Mouse (Mus musculus) limb, embryonic 15.5 days (tissue): ENCODE measurements around the gene Gm12216. TPM values are rescaled to one million over a fixed set of nuclear protein-coding genes. Genes with fewer than 3 reads are reported as not detected.

Source experiments
- ATAC-seq: fragments of 200-750 bp; cut with Nextera tagmentation; 2 replicates; pipeline ENCODE4 v1.8.0; 2017; ENCODE audit warnings: low read depth, moderate TSS enrichment; ENCODE audit not compliant: insufficient number of reproducible peaks, low FRiP score, low TSS enrichment
- H3K27ac ChIP-seq: fragments of 300-500 bp; sonication (generic); 2 replicates; pipeline ENCODE4 v1.5.1; 2015; ENCODE audit warnings: moderate library complexity, mild to moderate bottlenecking, inconsistent platforms
- H3K27me3 ChIP-seq: fragments of 300-500 bp; sonication (generic); 2 replicates; pipeline ENCODE4 v1.6.1; 2015; ENCODE audit warnings: inconsistent platforms
- H3K36me3 ChIP-seq: fragments of 300-500 bp; sonication (generic); 2 replicates; pipeline ENCODE4 v1.6.1; 2015; ENCODE audit warnings: inconsistent platforms
- H3K4me1 ChIP-seq: fragments of 300-500 bp; sonication (generic); 2 replicates; pipeline ENCODE4 v1.6.1; 2015; ENCODE audit warnings: inconsistent platforms
- H3K4me2 ChIP-seq: fragments of 300-500 bp; sonication (generic); 2 replicates; pipeline ENCODE4 v1.6.1; 2015; ENCODE audit warnings: mild to moderate bottlenecking, inconsistent platforms
- H3K4me3 ChIP-seq: fragments of 300-500 bp; sonication (generic); 2 replicates; pipeline ENCODE4 v1.5.1; 2015; ENCODE audit warnings: mild to moderate bottlenecking, inconsistent platforms
- H3K9ac ChIP-seq: fragments of 300-500 bp; sonication (generic); 2 replicates; pipeline ENCODE4 v1.6.1; 2015; ENCODE audit warnings: inconsistent platforms
- H3K9me3 ChIP-seq: fragments of 300-500 bp; sonication (generic); 2 replicates; pipeline ENCODE4 v1.6.1; 2016; ENCODE audit warnings: inconsistent platforms
- WGBS: fragments of 180-500 bp; shearing (Covaris S2); methylation state at CpG from one replicate; pipeline ENCODE4 v1.1.7; 2015; 5-methylcytosine and 5-hydroxymethylcytosine counted together
- polyA plus RNA-seq: library from polyadenylated mRNA; unstranded; fragments of >200 nt; fragmentation: Nextera tagmentation; extraction: Ambion mirVana; gene quantifications from 2 replicates; pipeline ENCODE4 v1.2.1, GENCODE M21; 2015

Gm12216 gene
- polyA plus RNA-seq, 1 experiment from 2014 or later, result 0.37 TPM

GRCm38 (mm10) chr11:53798041-53798711, 60.9 kb downstream of the Gm12216 start:
- H3K27ac ChIP-seq, result no peak overlapping the region
- ATAC-seq, result no peak
- H3K4me1 ChIP-seq, result peaks cover 37% of the 10 kb centered on the region
- no peak overlapping the region for H3K4me2 ChIP-seq
- H3K27me3 ChIP-seq, result no peaks in the 10 kb centered on the region
- no peaks in the 10 kb centered on the region for H3K36me3 ChIP-seq
- H3K9ac ChIP-seq, result no peak overlapping the region
- no peak overlapping the region for H3K4me3 ChIP-seq
- 90% methylated on average over 10 of the region's 10 CpGs for WGBS
- H3K9me3 ChIP-seq, result no peaks in the 10 kb centered on the region

GRCm38 (mm10) chr11:53797386-53797920, 61.6 kb downstream of the Gm12216 start:
- Histone ChIP-seq H3K27ac (no peak overlapping the region), H3K27me3 (no peaks in the 10 kb centered on the region), H3K4me1 (peaks cover 35% of the 10 kb centered on the region), H3K4me2 (no peak overlapping the region), H3K9ac (no peak overlapping the region), H3K9me3 (no peaks in the 10 kb centered on the region), H3K36me3 (no peaks in the 10 kb centered on the region), H3K4me3 (no peak overlapping the region)
- 54% methylated on average over 6 of the region's 6 CpGs for WGBS
- no peak for ATAC-seq

- ATAC-seq, result no peak
- Histone ChIP-seq H3K9ac (no peak overlapping the region), H3K4me2 (no peak overlapping the region), H3K4me1 (peaks cover 35% of the 10 kb centered on the region), H3K4me3 (no peak overlapping the region), H3K27ac (no peak overlapping the region), H3K36me3 (no peaks in the 10 kb centered on the region), H3K9me3 (no peaks in the 10 kb centered on the region), H3K27me3 (no peaks in the 10 kb centered on the region)
- 56% methylated on average over 12 of the region's 12 CpGs for WGBS
These were observed 62.5 kb downstream of the Gm12216 start for GRCm38 (mm10) chr11:53796409-53797151.

- H3K27me3 ChIP-seq, result no peaks in the 10 kb centered on the region
- no peaks in the 10 kb centered on the region for H3K9me3 ChIP-seq
- no peaks in the 10 kb centered on the region for H3K36me3 ChIP-seq
- no peak overlapping the region for H3K9ac ChIP-seq
- no peak overlapping the region for H3K4me3 ChIP-seq
- H3K27ac ChIP-seq, result no peak overlapping the region
- WGBS, result 51% methylated on average over 8 of the region's 8 CpGs
- ATAC-seq, result no peak
- no peak overlapping the region for H3K4me2 ChIP-seq
- H3K4me1 ChIP-seq, result peaks cover 35% of the 10 kb centered on the region
These were observed 63.2 kb downstream of the Gm12216 start for GRCm38 (mm10) chr11:53795813-53796212.

GRCm38 (mm10) chr11:53794671-53795557, 64.1 kb downstream of the Gm12216 start:
- H3K36me3 ChIP-seq, result no peaks in the 10 kb centered on the region
- no peak for ATAC-seq
- H3K9ac ChIP-seq, result no peak overlapping the region
- H3K4me2 ChIP-seq, result no peak overlapping the region
- no peaks in the 10 kb centered on the region for H3K9me3 ChIP-seq
- 62% methylated on average over 25 of the region's 25 CpGs for WGBS
- H3K4me1 ChIP-seq, result peaks cover 35% of the 10 kb centered on the region
- H3K27ac ChIP-seq, result no peak overlapping the region
- H3K4me3 ChIP-seq, result no peak overlapping the region
- no peaks in the 10 kb centered on the region for H3K27me3 ChIP-seq

GRCm38 (mm10) chr11:53794015-53794414, 65.0 kb downstream of the Gm12216 start:
- no peak overlapping the region for H3K4me3 ChIP-seq
- ATAC-seq, result no peak
- H3K4me1 ChIP-seq, result peaks cover 35% of the 10 kb centered on the region
- H3K9me3 ChIP-seq, result no peaks in the 10 kb centered on the region
- H3K4me2 ChIP-seq, result no peak overlapping the region
- no peak overlapping the region for H3K27ac ChIP-seq
- no peak overlapping the region for H3K9ac ChIP-seq
- H3K27me3 ChIP-seq, result no peaks in the 10 kb centered on the region
- 56% methylated on average over 3 of the region's 3 CpGs for WGBS
- H3K36me3 ChIP-seq, result no peaks in the 10 kb centered on the region

GRCm38 (mm10) chr11:53792986-53793385, 66.1 kb downstream of the Gm12216 start:
- Histone ChIP-seq H3K9ac (no peak overlapping the region), H3K27ac (no peak overlapping the region), H3K4me1 (peaks cover 35% of the 10 kb centered on the region), H3K4me2 (no peak overlapping the region), H3K4me3 (no peak overlapping the region), H3K36me3 (no peaks in the 10 kb centered on the region), H3K27me3 (no peaks in the 10 kb centered on the region), H3K9me3 (no peaks in the 10 kb centered on the region)
- no peak for ATAC-seq
- 45% methylated on average over 3 of the region's 3 CpGs for WGBS

- WGBS, result 60% methylated on average over 3 of the region's 3 CpGs
- no peaks in the 10 kb centered on the region for H3K9me3 ChIP-seq
- no peaks in the 10 kb centered on the region for H3K27me3 ChIP-seq
- peaks cover 8% of the 10 kb centered on the region for H3K4me1 ChIP-seq
- ATAC-seq, result no peak
- H3K36me3 ChIP-seq, result no peaks in the 10 kb centered on the region
- no peak overlapping the region for H3K4me2 ChIP-seq
- no peak overlapping the region for H3K4me3 ChIP-seq
- no peak overlapping the region for H3K27ac ChIP-seq
- no peak overlapping the region for H3K9ac ChIP-seq
These were observed 69.8 kb downstream of the Gm12216 start for GRCm38 (mm10) chr11:53789277-53789676.

- Histone ChIP-seq H3K4me1 (no peaks in the 10 kb centered on the region; the same call in 1 of the 2 replicates), H3K4me3 (no peak overlapping the region), H3K27ac (no peak overlapping the region), H3K36me3 (no peaks in the 10 kb centered on the region), H3K9ac (no peak overlapping the region), H3K4me2 (no peak overlapping the region), H3K27me3 (no peaks in the 10 kb centered on the region), H3K9me3 (no peaks in the 10 kb centered on the region)
- no peak for ATAC-seq
- WGBS, result 80% methylated on average over 8 of the region's 8 CpGs
These were observed 70.9 kb downstream of the Gm12216 start for GRCm38 (mm10) chr11:53788196-53788595.

- Histone ChIP-seq H3K27me3 (no peaks in the 10 kb centered on the region), H3K27ac (no peak overlapping the region), H3K4me2 (no peak overlapping the region), H3K9me3 (no peaks in the 10 kb centered on the region), H3K4me3 (no peak overlapping the region), H3K4me1 (no peaks in the 10 kb centered on the region; the same call in 1 of the 2 replicates), H3K36me3 (no peaks in the 10 kb centered on the region), H3K9ac (no peak overlapping the region)
- no peak for ATAC-seq
- 75% methylated on average over 13 of the region's 13 CpGs for WGBS
These were observed 72.7 kb downstream of the Gm12216 start for GRCm38 (mm10) chr11:53786058-53787031.
